Mouse (Mus musculus) neural tube, embryonic 11.5 days (tissue): Measurements from ENCODE around the gene Lpp. TPM values are rescaled to one million over a fixed set of nuclear protein-coding genes. Genes with fewer than 3 reads are reported as not detected.

Experiments
- ATAC-seq: fragments of 200-750 bp; cut with Nextera tagmentation; 2 replicates; pipeline ENCODE4 v1.8.0; 2017; ENCODE audit warnings: moderate number of reproducible peaks, mild to moderate bottlenecking, moderate TSS enrichment, moderate library complexity; ENCODE audit not compliant: insufficient read depth, low FRiP score, low TSS enrichment
- DNase-seq: peaks from one replicate; pipeline ENCODE4 v3.0.0-alpha.2; 2015; ENCODE audit warnings: low spot score
- H3K27ac ChIP-seq: fragments of 300-500 bp; sonication (generic); 2 replicates; pipeline ENCODE4 v1.5.1; 2014; ENCODE audit warnings: low read depth, mild to moderate bottlenecking, low read length
- H3K27me3 ChIP-seq: fragments of 300-500 bp; sonication (generic); 2 replicates; pipeline ENCODE4 v1.6.1; 2014; ENCODE audit warnings: mild to moderate bottlenecking, low read length, mixed read lengths; ENCODE audit not compliant: control insufficient read depth, insufficient read depth
- H3K36me3 ChIP-seq: fragments of 300-500 bp; sonication (generic); 2 replicates; pipeline ENCODE4 v1.6.1; 2014; ENCODE audit warnings: mild to moderate bottlenecking, low read length, moderate library complexity, mixed read lengths; ENCODE audit not compliant: control insufficient read depth, insufficient read depth
- H3K4me1 ChIP-seq: fragments of 300-500 bp; sonication (generic); 2 replicates; pipeline ENCODE4 v1.6.1; 2014; ENCODE audit warnings: low read length, mixed read lengths; ENCODE audit not compliant: control insufficient read depth, insufficient read depth
- H3K4me2 ChIP-seq: fragments of 300-500 bp; sonication (generic); 2 replicates; pipeline ENCODE4 v1.6.1; 2014; ENCODE audit warnings: low read depth, mild to moderate bottlenecking, moderate library complexity
- H3K4me3 ChIP-seq: fragments of 300-500 bp; sonication (generic); 2 replicates; pipeline ENCODE4 v1.5.1; 2014; ENCODE audit warnings: low read depth, low read length
- H3K9ac ChIP-seq: fragments of 300-500 bp; sonication (generic); 2 replicates; pipeline ENCODE4 v1.6.1; 2014; ENCODE audit warnings: mild to moderate bottlenecking, low read length
- H3K9me3 ChIP-seq: fragments of 300-500 bp; sonication (generic); 2 replicates; pipeline ENCODE4 v1.6.1; 2016; ENCODE audit warnings: low read length; ENCODE audit not compliant: control insufficient read depth
- WGBS: fragments of 180-500 bp; shearing (Covaris S2); extraction: QIAGEN DNeasy Blood & Tissue Kit; methylation state at CpG from one replicate; pipeline ENCODE4 v1.1.7; 2014; 5-methylcytosine and 5-hydroxymethylcytosine counted together
- polyA plus RNA-seq: library from polyadenylated mRNA; unstranded; fragments of >200 nt; fragmentation: Nextera tagmentation; extraction: Ambion mirVana; gene quantifications from 2 replicates; pipeline ENCODE4 v1.2.1, GENCODE M21; 2014

Lpp gene
- polyA plus RNA-seq, 1 experiment from 2014 or later = 21.7 TPM

DNA sequence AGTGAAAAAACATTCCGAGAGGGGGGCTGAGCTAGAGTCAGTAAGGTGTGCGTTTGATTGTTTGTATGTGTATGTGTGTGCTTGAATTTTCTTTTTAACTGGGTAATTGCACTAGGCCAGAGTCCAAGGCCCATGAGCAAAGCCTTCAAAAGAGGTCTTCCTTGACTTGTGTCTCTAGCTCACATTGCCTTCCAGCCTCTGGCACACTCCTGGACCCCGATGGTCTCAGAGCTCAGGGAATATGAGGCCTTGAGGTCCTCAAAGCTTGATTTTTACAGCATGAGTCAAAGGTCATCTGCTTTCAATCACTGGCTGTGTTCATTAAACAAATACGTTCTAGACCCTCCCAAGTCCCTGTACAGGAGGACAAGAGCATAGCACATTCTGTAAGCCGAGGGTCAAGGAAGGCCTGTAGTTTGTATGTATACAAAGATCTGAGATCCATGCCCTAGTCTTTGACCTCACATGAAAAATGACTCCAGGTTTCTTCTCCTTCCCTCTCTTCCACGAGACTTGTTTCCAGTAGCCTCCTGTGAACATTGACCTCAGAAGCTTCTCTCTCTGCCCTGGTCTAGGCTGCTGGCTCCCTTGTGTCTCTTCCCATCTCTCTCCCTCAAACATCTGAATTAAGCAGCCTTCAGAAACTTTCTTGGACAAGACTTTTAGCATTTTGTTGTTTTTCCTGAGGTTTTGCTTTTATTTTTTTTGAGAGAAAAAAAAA is 508.0 kb downstream of the Lpp start:
- no peak overlapping the region for H3K4me2 ChIP-seq
- no peak overlapping the region for H3K4me3 ChIP-seq
- no peaks in the 10 kb centered on the region for H3K27me3 ChIP-seq
- no peaks in the 10 kb centered on the region for H3K9me3 ChIP-seq
- DNase-seq (no peak), ATAC-seq (no peak)
- H3K9ac ChIP-seq = no peak overlapping the region
- H3K4me1 ChIP-seq = 0 out of 2 replicates have a peak, but pooled peaks cover 6% of the 10 kb centered on the region
- H3K36me3 ChIP-seq = no peaks in the 10 kb centered on the region
- 39% methylated on average over 6 of the region's 6 CpGs for WGBS
- H3K27ac ChIP-seq = no peak overlapping the region

- H3K27ac ChIP-seq = no peak overlapping the region
- no peak for DNase-seq
- no peaks in the 10 kb centered on the region for H3K27me3 ChIP-seq
- H3K4me3 ChIP-seq = no peak overlapping the region
- 88% methylated on average over 1 of the region's 1 CpGs for WGBS
- H3K4me2 ChIP-seq = no peak overlapping the region
- no peaks in the 10 kb centered on the region for H3K36me3 ChIP-seq
- H3K9ac ChIP-seq = no peak overlapping the region
- H3K9me3 ChIP-seq = no peaks in the 10 kb centered on the region
- ATAC-seq = no peak
- 0 out of 2 replicates have a peak, but pooled peaks cover 6% of the 10 kb centered on the region for H3K4me1 ChIP-seq
These were observed 508.8 kb downstream of the Lpp start for GRCm38 (mm10) chr16:24902111-24902510.

GRCm38 (mm10) chr16:24908926-24909325 is 515.6 kb downstream of the Lpp start:
- Histone ChIP-seq H3K27me3 (no peaks in the 10 kb centered on the region), H3K36me3 (no peaks in the 10 kb centered on the region), H3K27ac (no peak overlapping the region), H3K4me3 (no peak overlapping the region), H3K9me3 (no peaks in the 10 kb centered on the region), H3K4me2 (no peak overlapping the region), H3K4me1 (no peaks in the 10 kb centered on the region), H3K9ac (no peak overlapping the region)
- ATAC-seq (no peak), DNase-seq (no peak)
- WGBS = 87% methylated on average over 1 of the region's 1 CpGs

DNA sequence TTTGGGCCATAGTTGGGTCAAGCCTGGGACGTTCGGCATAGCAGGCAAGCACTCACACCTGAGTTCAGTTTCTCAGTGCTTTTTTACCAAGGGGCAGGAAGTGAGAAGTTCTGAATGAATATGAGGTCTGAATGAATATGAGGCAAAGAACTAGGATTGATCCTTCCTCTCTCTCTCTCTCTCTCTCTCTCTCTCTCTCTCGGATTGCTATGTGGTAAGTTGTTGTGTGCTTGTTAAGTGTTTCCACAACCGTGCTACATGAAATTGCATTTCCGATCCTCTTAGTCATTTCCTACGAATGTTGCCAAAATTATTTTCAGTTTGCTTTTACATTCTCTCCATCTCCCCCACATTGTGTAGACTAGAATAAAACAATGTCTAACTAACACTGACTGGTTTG is 517.0 kb downstream of the Lpp start:
- Histone ChIP-seq H3K9me3 (no peaks in the 10 kb centered on the region), H3K4me2 (no peak overlapping the region), H3K4me3 (no peak overlapping the region), H3K36me3 (no peaks in the 10 kb centered on the region), H3K4me1 (no peaks in the 10 kb centered on the region), H3K9ac (no peak overlapping the region), H3K27ac (no peak overlapping the region), H3K27me3 (no peaks in the 10 kb centered on the region)
- 89% methylated on average over 6 of the region's 6 CpGs for WGBS
- no peak for DNase-seq
- ATAC-seq = no peak

DNA sequence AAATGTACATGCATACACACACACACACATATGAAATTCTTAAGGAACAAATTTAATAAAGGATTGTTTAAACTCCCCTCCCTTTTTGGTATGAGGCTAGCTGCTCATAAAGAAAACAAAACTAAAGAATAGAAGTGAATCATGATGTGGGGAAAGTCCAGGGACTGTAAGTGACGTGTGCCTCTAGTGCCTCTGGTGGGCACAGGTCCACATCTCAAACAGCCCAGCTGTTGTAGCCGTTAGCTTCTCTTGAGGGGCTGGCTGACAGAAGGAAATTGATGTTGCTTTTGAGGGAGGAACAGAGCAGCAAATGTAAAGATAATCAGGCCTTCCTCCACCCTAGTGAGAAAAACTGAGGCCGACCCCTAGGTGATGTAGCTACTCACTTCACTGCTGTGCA is 517.5 kb downstream of the Lpp start:
- Histone ChIP-seq H3K36me3 (no peaks in the 10 kb centered on the region), H3K4me3 (no peak overlapping the region), H3K9ac (no peak overlapping the region), H3K27me3 (no peaks in the 10 kb centered on the region), H3K9me3 (no peaks in the 10 kb centered on the region), H3K4me2 (no peak overlapping the region), H3K4me1 (no peaks in the 10 kb centered on the region), H3K27ac (no peak overlapping the region)
- peak; percentile 24 for DNase-seq
- no peak for ATAC-seq
- 43% methylated on average over 3 of the region's 3 CpGs for WGBS

- no peak for ATAC-seq
- Histone ChIP-seq H3K4me2 (no peak overlapping the region), H3K27me3 (no peaks in the 10 kb centered on the region), H3K36me3 (no peaks in the 10 kb centered on the region), H3K27ac (no peak overlapping the region), H3K4me3 (no peak overlapping the region), H3K9ac (no peak overlapping the region), H3K9me3 (no peaks in the 10 kb centered on the region), H3K4me1 (no peaks in the 10 kb centered on the region)
- 88% methylated on average over 1 of the region's 1 CpGs for WGBS
- no peak for DNase-seq
These were observed 519.1 kb downstream of the Lpp start for GRCm38 (mm10) chr16:24912381-24912780.

DNA sequence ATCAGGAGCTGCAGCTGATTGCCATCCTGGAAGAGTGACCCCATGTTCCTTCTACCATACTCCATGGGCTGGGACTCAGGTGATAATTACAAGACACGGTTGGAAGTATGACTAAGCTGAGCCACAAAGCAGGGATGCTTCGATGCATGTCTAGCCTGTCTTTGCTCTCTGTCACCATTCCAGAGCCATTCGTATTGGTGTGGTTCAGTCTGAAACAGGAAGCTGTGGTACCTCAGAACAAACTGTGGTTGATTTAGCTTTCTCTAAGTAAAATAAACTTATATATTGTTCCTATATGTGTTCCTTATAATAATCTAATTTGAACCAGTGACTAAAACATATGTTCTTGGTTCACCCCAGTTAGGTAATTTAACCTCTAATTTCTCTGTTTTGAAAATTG is 519.7 kb downstream of the Lpp start:
- no peak overlapping the region for H3K4me3 ChIP-seq
- 87% methylated on average over 3 of the region's 3 CpGs for WGBS
- no peak overlapping the region for H3K9ac ChIP-seq
- DNase-seq (no peak), ATAC-seq (no peak)
- no peaks in the 10 kb centered on the region for H3K4me1 ChIP-seq
- H3K9me3 ChIP-seq = no peaks in the 10 kb centered on the region
- no peaks in the 10 kb centered on the region for H3K27me3 ChIP-seq
- no peak overlapping the region for H3K4me2 ChIP-seq
- H3K36me3 ChIP-seq = no peaks in the 10 kb centered on the region
- H3K27ac ChIP-seq = no peak overlapping the region

DNA sequence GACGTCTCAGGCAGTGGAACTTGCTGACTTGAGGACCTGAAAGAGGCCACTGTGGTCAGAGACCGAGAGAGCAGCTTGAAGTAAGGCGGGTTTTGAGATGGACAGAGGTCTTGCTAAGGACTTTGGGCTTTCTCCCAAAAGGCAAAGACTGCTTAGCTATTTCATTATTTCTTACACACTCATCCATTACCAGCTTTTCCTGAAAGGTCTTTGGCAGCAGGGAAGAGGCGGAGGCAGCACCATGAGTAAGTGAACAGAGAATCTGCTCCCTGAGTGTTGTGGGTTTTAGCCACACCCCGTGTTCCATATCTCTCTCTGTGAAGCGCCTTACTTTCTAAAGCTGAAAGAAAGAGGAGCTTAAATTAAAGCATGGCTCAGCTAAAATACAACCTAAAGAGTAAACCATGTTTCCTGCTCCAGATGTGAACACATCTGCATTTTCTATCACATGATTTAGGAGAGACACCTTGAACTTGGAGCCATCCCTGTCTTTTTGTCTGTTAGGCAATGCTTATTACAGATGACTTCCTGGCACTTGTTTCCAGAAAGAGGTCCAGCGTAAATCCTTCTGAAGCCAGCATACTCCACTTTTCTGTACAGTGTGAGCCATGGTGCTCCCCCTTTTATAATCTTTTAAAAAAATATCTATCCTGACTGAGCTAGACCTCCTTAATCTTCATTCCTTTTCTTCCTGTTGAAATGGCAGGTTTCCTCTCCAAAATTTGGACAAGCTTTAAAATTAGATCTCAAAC is 520.5 kb downstream of the Lpp start:
- Histone ChIP-seq H3K36me3 (no peaks in the 10 kb centered on the region), H3K4me3 (no peak overlapping the region), H3K9me3 (no peaks in the 10 kb centered on the region), H3K4me1 (no peaks in the 10 kb centered on the region), H3K4me2 (no peak overlapping the region), H3K27me3 (no peaks in the 10 kb centered on the region), H3K9ac (no peak overlapping the region), H3K27ac (no peak overlapping the region)
- DNase-seq = no peak
- no peak for ATAC-seq
- 73% methylated on average over 7 of the region's 7 CpGs for WGBS

DNA sequence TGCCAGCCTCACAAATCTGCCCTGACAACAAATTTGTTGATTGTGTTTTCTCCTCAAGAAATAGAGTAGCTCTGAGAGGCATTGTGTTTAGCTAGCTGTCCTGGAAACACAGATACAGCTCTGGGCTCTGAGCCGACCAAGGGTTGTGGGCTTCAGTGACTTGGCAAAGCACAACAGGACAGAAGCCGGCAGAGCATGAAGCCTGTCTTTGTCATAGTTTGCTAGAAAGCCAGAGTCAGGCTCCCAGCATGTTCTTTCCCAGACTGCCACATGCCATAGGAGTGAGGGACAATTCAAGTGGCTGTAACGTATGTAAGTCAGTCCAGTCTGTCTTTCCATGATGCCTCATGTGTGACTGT is 521.1 kb downstream of the Lpp start:
- DNase-seq (no peak), ATAC-seq (no peak)
- Histone ChIP-seq H3K4me2 (no peak overlapping the region), H3K27me3 (no peaks in the 10 kb centered on the region), H3K4me1 (no peaks in the 10 kb centered on the region), H3K9ac (no peak overlapping the region), H3K9me3 (no peaks in the 10 kb centered on the region), H3K27ac (no peak overlapping the region), H3K36me3 (no peaks in the 10 kb centered on the region), H3K4me3 (no peak overlapping the region)
- WGBS = 72% methylated on average over 3 of the region's 3 CpGs
